ENCODE assay signal across 12 mouse cellular contexts in genomic region chr12:118376521-118377493, GRCm38 (mm10).
DNase-seq lines count a peak whose midpoint lies in the region; ATAC-seq lines count a peak whose summit lies in the region.
"Had no signal": no experiment of that assay in that cellular context is flagged by ENCODE, and none has a peak within 500 bp of the region (broad histone marks: within the 10 kb centered on the region; RNA-seq: fewer than 3 reads in every experiment).

No protein-coding gene starts in this region.

- peak; percentile 79 for ATAC-seq in inflammation-experienced regulatory T-cells, adult 6 months
- peak; percentile 64; the same call in 1 of the 2 replicates for ATAC-seq in monocyte, adult 5-6 weeks (replicated peaks; ENCODE audit: insufficient number of reproducible peaks, low FRiP score, low TSS enrichment, poor library complexity, severe bottlenecking)
- no peak for ATAC-seq in forebrain, embryonic 14.5 days
- ATAC-seq: intestine, postnatal 0 days had no signal

- no peaks in the 10 kb centered on the region for H3K4me1 ChIP-seq in forebrain, embryonic 14.5 days (ENCODE audit: control insufficient read depth, insufficient read depth, low read length)
- H3K4me1 ChIP-seq: limb, embryonic 15.5 days had no signal

- peak; percentile 2 to 8 for DNase-seq in kidney, postnatal 4 days
- DNase-seq in kidney, postnatal 14 days, result no peak
- DNase-seq in thymus, postnatal 14 days, result peak; percentile 81
- no peak for DNase-seq in urinary bladder, adult 18-20 months (ENCODE audit: low spot score in 2 of 2)
- no peak for DNase-seq in kidney, adult 8-10 months
- DNase-seq in forebrain, embryonic 14.5 days (ENCODE audit: low spot score), result no peak
- DNase-seq: cerebellum, adult 11-12 months had no signal

- H3K9me3 ChIP-seq in forebrain, embryonic 14.5 days (replicated peaks; ENCODE audit: control insufficient read depth, low read length), result no peaks in the 10 kb centered on the region
- H3K9me3 ChIP-seq: forebrain, embryonic 15.5 days; limb, embryonic 15.5 days had no signal

- no peaks in the 10 kb centered on the region for H3K36me3 ChIP-seq in forebrain, embryonic 14.5 days (ENCODE audit: control insufficient read depth, insufficient read depth, low read length)
- H3K36me3 ChIP-seq: forebrain, embryonic 15.5 days; limb, embryonic 15.5 days had no signal

- H3K4me3 ChIP-seq in forebrain, embryonic 14.5 days (ENCODE audit: low read depth, low read length), result no peak overlapping the region
- H3K4me3 ChIP-seq: forebrain, embryonic 15.5 days; limb, embryonic 15.5 days had no signal

- 88% methylated on average over 14 of the region's 14 CpGs for WGBS in forebrain, embryonic 14.5 days

- no peak overlapping the region for H3K4me2 ChIP-seq in forebrain, embryonic 14.5 days (ENCODE audit: low read length)
- H3K4me2 ChIP-seq: forebrain, embryonic 15.5 days; limb, embryonic 15.5 days had no signal

- no peak overlapping the region for H3K9ac ChIP-seq in forebrain, embryonic 14.5 days (ENCODE audit: low read length)
- H3K9ac ChIP-seq: forebrain, embryonic 15.5 days; limb, embryonic 15.5 days had no signal

- no peaks in the 10 kb centered on the region for H3K27me3 ChIP-seq in forebrain, embryonic 14.5 days (replicated peaks; ENCODE audit: control insufficient read depth, insufficient read depth, low read length)
- H3K27me3 ChIP-seq: forebrain, embryonic 15.5 days; limb, embryonic 15.5 days had no signal

- no peak overlapping the region for H3K27ac ChIP-seq in forebrain, embryonic 14.5 days (ENCODE audit: low read depth, low read length)
- H3K27ac ChIP-seq: forebrain, embryonic 15.5 days; limb, embryonic 15.5 days had no signal

Comparison
In these comparisons a context has a peak if more than half of its experiments do, and no peak if none do; other contexts are left out.
1. DNase-seq: peak in kidney, postnatal 4 days (2 of 2) and thymus, postnatal 14 days (single experiment); none in kidney, postnatal 14 days (single experiment), urinary bladder, adult 18-20 months (0 of 2), kidney, adult 8-10 months (0 of 2) and forebrain, embryonic 14.5 days (single experiment).